Mouse (Mus musculus): ENCODE results near the gene Endog. TPM values are rescaled to one million over a fixed set of nuclear protein-coding genes. Genes with fewer than 3 reads are reported as not detected.

Endog gene
- total RNA-seq, 2 experiments from 2014 or later = 89.0 to 98.3 TPM

DNA sequence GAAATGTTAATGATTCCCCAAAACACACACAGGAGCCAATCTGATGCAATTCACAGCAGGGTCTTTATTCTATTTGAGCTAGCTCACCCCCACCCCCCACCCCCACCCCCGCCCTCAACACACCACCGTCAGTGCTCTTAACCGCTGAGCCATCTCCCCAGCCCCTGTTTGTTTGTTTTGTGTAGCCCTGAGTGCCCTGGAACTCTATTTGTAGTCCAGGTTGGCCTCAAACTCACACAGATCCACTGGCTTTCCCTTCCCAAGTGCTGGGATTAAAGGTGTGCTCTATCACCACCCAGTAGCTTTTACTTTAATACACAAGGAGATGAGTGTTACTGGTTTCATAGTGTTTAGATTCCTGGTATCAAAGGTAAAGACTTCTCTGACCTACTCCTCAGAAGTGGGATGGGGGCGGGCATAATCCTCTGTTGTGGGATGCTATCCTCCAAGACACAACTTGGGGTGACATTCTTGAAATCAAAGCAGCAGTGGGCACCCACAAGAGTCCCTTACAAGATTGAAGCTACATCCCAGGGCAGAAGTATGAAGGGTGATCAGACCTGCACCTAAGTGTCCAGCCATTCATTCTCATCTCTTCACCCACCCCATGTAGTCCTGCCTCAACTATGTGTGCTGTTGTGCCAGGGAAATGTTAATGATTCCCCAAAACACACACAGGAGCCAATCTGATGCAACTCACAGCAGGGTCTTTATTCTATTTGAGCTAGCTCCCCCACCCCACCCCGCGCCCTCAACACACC is 40.3 kb downstream of the Endog start:
- DNase-seq = no peak

DNA sequence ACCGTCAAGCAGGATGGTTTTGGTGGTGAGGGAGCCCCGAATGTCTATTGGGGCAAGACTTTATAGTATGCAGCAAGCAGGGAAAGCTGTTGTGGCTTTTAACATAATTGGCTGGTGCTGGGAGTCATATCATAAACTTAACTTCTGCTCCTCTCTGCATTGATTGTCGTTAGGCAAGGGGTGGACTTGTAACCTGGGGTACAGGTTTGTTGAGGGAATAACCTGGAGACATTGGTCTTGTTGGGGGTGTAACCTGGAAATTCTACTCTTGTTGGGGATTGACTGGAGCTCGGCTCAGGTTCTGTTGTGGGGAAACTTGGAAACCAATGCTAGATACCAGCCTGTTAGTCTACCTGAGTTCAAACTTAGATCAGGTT is 40.9 kb downstream of the Endog start:
- DNase-seq = no peak

DNA sequence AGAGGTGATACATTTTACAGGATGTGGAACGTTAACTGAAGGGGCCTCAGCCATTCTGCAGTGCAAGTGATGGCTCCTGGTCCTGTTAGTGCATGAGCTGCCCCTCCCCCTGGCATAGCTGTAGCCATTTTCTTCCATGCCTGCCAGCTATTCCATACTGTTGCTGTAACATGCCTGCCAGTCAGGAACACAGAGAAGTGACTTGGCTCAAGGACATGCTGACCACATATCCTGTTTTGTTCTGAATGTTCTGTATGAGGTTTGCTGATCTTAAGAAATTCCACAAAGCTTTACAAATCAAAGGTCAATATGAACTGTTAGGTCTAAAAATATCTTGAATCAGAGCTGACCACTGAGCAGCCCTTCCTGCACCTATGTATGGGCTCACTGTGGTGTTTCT is 41.7 kb downstream of the Endog start:
- DNase-seq = peak in 1 of 2 experiments; percentile 26

DNA sequence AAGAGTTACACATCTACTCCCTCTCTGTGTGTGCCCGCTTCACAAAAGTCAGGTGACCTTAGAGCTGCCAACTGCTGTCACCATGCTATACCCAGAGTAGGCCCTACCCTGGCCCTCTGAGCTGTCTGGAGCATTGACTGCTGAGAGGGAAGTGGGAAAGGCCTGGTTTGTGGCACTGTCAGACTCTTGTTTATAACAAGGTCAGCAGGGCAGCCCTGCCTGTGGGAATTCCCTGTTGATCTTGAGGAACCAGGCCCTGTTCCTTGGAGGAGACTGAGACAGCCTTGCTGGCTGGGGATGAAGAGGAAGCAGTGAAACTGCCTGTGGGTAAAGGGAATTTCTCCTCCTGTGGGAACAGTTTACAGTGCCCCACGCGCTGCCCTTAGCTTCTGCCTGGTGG is 43.5 kb downstream of the Endog start:
- DNase-seq = peak in 1 of 2 experiments; percentile 45

DNA sequence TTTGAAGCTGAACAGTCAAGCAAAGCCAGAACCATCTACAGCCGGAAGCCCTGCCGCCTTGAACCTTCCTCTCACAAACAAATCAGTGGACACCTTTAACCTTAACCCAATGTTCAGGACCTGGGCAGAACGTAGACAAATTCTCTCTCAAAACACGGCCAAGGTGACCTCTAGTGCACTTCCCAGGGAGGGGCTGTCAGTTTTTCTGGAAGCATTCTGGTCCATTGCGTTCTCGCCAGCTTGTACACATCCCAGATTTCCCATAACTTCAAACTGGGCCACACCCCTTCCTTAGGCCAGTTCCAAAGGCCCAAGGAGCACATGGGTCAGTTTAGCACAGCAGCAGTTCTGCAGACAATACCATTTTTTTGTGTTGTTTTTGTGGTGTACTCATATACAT is 44.2 kb downstream of the Endog start:
- DNase-seq = peak; percentile 57 to 80

DNA sequence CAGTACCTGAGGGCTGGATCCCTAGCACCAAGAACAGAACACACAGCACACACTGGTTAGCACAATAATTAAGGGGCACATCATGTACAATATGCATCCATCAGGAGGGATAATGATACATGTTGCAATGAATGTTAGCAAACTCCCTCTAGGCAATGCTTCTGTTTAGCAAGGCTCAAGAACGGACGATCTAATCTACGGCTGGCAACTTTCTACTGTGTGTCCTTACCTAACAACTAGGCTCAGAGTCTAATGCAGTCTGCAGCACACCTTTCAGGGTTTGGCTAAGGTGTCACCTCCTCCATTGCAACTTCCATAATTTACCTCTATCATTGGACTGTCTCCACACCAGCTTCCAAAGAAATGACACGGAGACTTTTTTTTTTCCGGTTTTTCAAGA is 45.0 kb downstream of the Endog start:
- no peak for DNase-seq

Other genes starting within 250 kb of the Endog start
- 10 to 100 TPM; 22.7 to 24.7 TPM for gene Gle1, start 236.1 kb upstream of the Endog start, total RNA-seq (2021)
- 100 to 1,000 TPM; 157 to 176 TPM for gene Sptan1, start 205.9 kb upstream of the Endog start, total RNA-seq (2021)
- gene Wdr34, start 122.6 kb upstream of the Endog start, total RNA-seq (2021) = 1 to 10 TPM; 6.3 to 6.8 TPM
- gene Set, start 114.1 kb upstream of the Endog start, total RNA-seq (2021) = 10 to 100 TPM; 94.9 to 98.5 TPM
- 1 to 10 TPM; 7.8 to 9.3 TPM for gene Pkn3, start 93.8 kb upstream of the Endog start, total RNA-seq (2021)
- gene Zdhhc12, start 77.8 kb upstream of the Endog start, total RNA-seq (2021) = 1 to 10 TPM; 2.8 to 3.9 TPM
- 10 to 100 TPM; 21.8 to 23.5 TPM for gene Zer1, start 46.9 kb upstream of the Endog start, total RNA-seq (2021)
- gene Tbc1d13, start 37.7 kb upstream of the Endog start, total RNA-seq (2021) = 10 to 100 TPM; 17.4 to 18.6 TPM
- gene Spout1, start 7.0 kb downstream of the Endog start, total RNA-seq (2021) = 1 to 10 TPM; 4.8 to 6.4 TPM
- gene Kyat1, start 34.4 kb downstream of the Endog start, total RNA-seq (2021) = 10 to 100 TPM; 36.0 to 36.5 TPM
- 10 to 100 TPM; 77.9 to 86.5 TPM for gene Lrrc8a, start 66.2 kb downstream of the Endog start, total RNA-seq (2021)
- gene Gm28035, start 69.1 kb downstream of the Endog start, total RNA-seq (2021) = 1 to 10 TPM; 3.4 to 3.6 TPM
- gene Phyhd1, start 94.7 kb downstream of the Endog start, total RNA-seq (2021) = 100 to 1,000 TPM; 109 to 110 TPM
- not detected for gene Gm28038, start 109.5 kb downstream of the Endog start, total RNA-seq (2021)
- 10 to 100 TPM; 23.4 to 25.5 TPM for gene Dolk, start 114.8 kb downstream of the Endog start, total RNA-seq (2021)
- gene Nup188, start 114.9 kb downstream of the Endog start, total RNA-seq (2021) = 10 to 100 TPM; 19.5 to 20.7 TPM
- 10 to 100 TPM; 34.6 to 42.9 TPM for gene Sh3glb2, start 187.8 kb downstream of the Endog start, total RNA-seq (2021)
- gene Miga2, start 192.7 kb downstream of the Endog start, total RNA-seq (2021) = 10 to 100 TPM; 83.0 to 85.6 TPM
- gene Dolpp1, start 220.8 kb downstream of the Endog start, total RNA-seq (2021) = 1 to 10 TPM; 6.4 to 7.8 TPM
- gene Crat, start 244.3 kb downstream of the Endog start, total RNA-seq (2021) = 100 to 1,000 TPM; 507 to 509 TPM
- gene Ptpa, start 244.5 kb downstream of the Endog start, total RNA-seq (2021) = 10 to 100 TPM; 81.6 to 96.7 TPM